Mouse (Mus musculus): ENCODE results near the gene Dgkh. TPM values are rescaled to one million over a fixed set of nuclear protein-coding genes. Genes with fewer than 3 reads are reported as not detected.

The Dgkh gene
- polyA plus RNA-seq, 1 experiment, result not detected

DNA sequence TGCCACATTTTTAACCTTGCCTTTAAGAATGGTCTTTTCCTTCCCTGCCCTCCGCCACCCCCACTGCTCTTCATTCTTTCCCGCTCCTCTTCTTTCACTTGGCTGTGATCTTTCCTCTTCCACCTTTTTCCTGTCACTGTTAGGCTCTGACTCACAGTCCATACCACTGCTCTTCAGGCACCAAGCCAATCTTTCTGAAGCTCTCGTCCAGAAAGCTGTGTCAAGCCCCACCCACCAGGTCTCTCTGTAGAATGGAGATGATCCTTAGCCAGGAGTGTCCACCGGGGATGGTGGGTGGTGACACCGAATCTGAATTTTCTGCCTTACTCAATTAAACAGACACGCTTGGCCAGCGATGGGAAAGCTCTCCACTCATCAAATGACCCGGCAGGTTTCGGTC, 58.0 kb downstream of the Dgkh start:
- WGBS, result 88% methylated on average over 9 of the region's 9 CpGs
- TF ChIP-seq POLR2A (IDR thresholded peaks at IDR 0.05; ENCODE audit: insufficient read depth, low read depth, low read length) (no peak), CTCF (IDR thresholded peaks at IDR 0.05; ENCODE audit: insufficient read depth, low read depth, low read length) (no peak)
- Histone ChIP-seq H3K27ac (ENCODE audit: insufficient read depth, low read depth, low read length) (no peak overlapping the region), H3K4me3 (ENCODE audit: insufficient read depth, low read depth, low read length) (no peak overlapping the region), H3K4me1 (ENCODE audit: control insufficient read depth, insufficient read depth, low read length) (peaks cover 3% of the 10 kb centered on the region; the same call in 1 of the 2 replicates)

- no peaks in the 10 kb centered on the region; the same call in 1 of the 2 replicates for H3K4me1 ChIP-seq (ENCODE audit: control insufficient read depth, insufficient read depth, low read length)
- TF ChIP-seq POLR2A (IDR thresholded peaks at IDR 0.05; ENCODE audit: insufficient read depth, low read depth, low read length), result no peak
- TF ChIP-seq CTCF (IDR thresholded peaks at IDR 0.05; ENCODE audit: insufficient read depth, low read depth, low read length), result no peak
- H3K27ac ChIP-seq (ENCODE audit: insufficient read depth, low read depth, low read length), result no peak overlapping the region
- WGBS, result 74% methylated on average over 10 of the region's 10 CpGs
- H3K4me3 ChIP-seq (ENCODE audit: insufficient read depth, low read depth, low read length), result no peak overlapping the region
Observed at GRCm38 (mm10) chr14:78669986-78670385, 62.6 kb downstream of the Dgkh start.

- TF ChIP-seq CTCF (IDR thresholded peaks at IDR 0.05; ENCODE audit: insufficient read depth, low read depth, low read length) (no peak), POLR2A (IDR thresholded peaks at IDR 0.05; ENCODE audit: insufficient read depth, low read depth, low read length) (no peak)
- no peaks in the 10 kb centered on the region; the same call in 1 of the 2 replicates for H3K4me1 ChIP-seq (ENCODE audit: control insufficient read depth, insufficient read depth, low read length)
- WGBS, result 15% methylated on average over 6 of the region's 6 CpGs
- no peak overlapping the region for H3K27ac ChIP-seq (ENCODE audit: insufficient read depth, low read depth, low read length)
- H3K4me3 ChIP-seq (ENCODE audit: insufficient read depth, low read depth, low read length), result no peak overlapping the region
Observed at GRCm38 (mm10) chr14:78668291-78668690, 64.3 kb downstream of the Dgkh start.

GRCm38 (mm10) chr14:78667763-78668162, 64.8 kb downstream of the Dgkh start:
- H3K27ac ChIP-seq (ENCODE audit: insufficient read depth, low read depth, low read length), result no peak overlapping the region
- no peaks in the 10 kb centered on the region; the same call in 1 of the 2 replicates for H3K4me1 ChIP-seq (ENCODE audit: control insufficient read depth, insufficient read depth, low read length)
- TF ChIP-seq CTCF (IDR thresholded peaks at IDR 0.05; ENCODE audit: insufficient read depth, low read depth, low read length) (no peak), POLR2A (IDR thresholded peaks at IDR 0.05; ENCODE audit: insufficient read depth, low read depth, low read length) (no peak)
- WGBS, result 54% methylated on average over 5 of the region's 5 CpGs
- no peak overlapping the region for H3K4me3 ChIP-seq (ENCODE audit: insufficient read depth, low read depth, low read length)

- H3K4me1 ChIP-seq (ENCODE audit: control insufficient read depth, insufficient read depth, low read length), result no peaks in the 10 kb centered on the region
- no peak overlapping the region for H3K4me3 ChIP-seq (ENCODE audit: insufficient read depth, low read depth, low read length)
- WGBS, result 72% methylated on average over 5 of the region's 5 CpGs
- TF ChIP-seq CTCF (IDR thresholded peaks at IDR 0.05; ENCODE audit: insufficient read depth, low read depth, low read length) (no peak), POLR2A (IDR thresholded peaks at IDR 0.05; ENCODE audit: insufficient read depth, low read depth, low read length) (no peak)
- no peak overlapping the region for H3K27ac ChIP-seq (ENCODE audit: insufficient read depth, low read depth, low read length)
Observed at GRCm38 (mm10) chr14:78662641-78663040, 69.9 kb downstream of the Dgkh start.

DNA sequence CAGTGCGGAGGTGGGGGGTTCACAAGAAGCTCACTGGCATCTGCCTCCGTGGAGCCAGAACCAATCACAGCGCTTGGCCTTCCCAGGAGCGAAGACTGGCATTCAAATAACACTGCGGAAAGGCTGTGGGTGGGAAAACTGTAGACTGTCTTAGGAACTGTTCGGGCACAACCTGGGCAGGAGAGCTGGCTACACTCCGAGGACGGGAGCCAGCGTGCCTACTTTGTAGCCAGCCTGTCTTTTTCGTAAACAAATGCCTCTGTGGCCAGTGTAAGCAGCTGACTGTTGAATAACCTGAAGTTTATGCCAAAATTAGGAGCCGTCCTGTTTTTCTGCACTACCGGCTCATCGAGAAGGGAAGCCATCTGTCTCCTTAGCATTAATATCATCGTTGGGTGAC, 71.1 kb downstream of the Dgkh start:
- TF ChIP-seq CTCF (IDR thresholded peaks at IDR 0.05; ENCODE audit: insufficient read depth, low read depth, low read length) (no peak), POLR2A (IDR thresholded peaks at IDR 0.05; ENCODE audit: insufficient read depth, low read depth, low read length) (no peak)
- no peaks in the 10 kb centered on the region; the same call in 1 of the 2 replicates for H3K4me1 ChIP-seq (ENCODE audit: control insufficient read depth, insufficient read depth, low read length)
- 84% methylated on average over 14 of the region's 14 CpGs for WGBS
- H3K27ac ChIP-seq (ENCODE audit: insufficient read depth, low read depth, low read length), result no peak overlapping the region
- no peak overlapping the region for H3K4me3 ChIP-seq (ENCODE audit: insufficient read depth, low read depth, low read length)

DNA sequence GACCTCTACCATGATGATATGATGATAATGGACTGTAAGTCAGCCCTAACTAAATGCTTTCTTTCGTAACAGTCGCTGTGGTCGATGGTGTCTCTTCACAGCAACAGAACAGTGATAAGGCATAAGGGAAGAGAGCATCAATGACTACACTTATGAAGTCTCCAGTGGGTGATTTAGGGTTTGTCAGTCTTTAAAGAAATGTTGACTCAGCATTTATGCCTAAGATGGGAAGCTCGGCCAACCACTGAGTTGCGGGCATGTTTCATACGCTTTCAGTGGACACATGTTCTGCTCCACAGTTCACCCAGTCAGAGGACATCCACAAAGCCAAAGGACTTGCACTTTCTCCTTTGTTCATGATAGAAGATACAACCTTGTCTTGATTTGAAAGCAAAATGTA, 73.9 kb downstream of the Dgkh start:
- no peak overlapping the region for H3K27ac ChIP-seq (ENCODE audit: insufficient read depth, low read depth, low read length)
- TF ChIP-seq POLR2A (IDR thresholded peaks at IDR 0.05; ENCODE audit: insufficient read depth, low read depth, low read length) (no peak), CTCF (IDR thresholded peaks at IDR 0.05; ENCODE audit: insufficient read depth, low read depth, low read length) (no peak)
- no peaks in the 10 kb centered on the region; the same call in 1 of the 2 replicates for H3K4me1 ChIP-seq (ENCODE audit: control insufficient read depth, insufficient read depth, low read length)
- 97% methylated on average over 6 of the region's 6 CpGs for WGBS
- no peak overlapping the region for H3K4me3 ChIP-seq (ENCODE audit: insufficient read depth, low read depth, low read length)

DNA sequence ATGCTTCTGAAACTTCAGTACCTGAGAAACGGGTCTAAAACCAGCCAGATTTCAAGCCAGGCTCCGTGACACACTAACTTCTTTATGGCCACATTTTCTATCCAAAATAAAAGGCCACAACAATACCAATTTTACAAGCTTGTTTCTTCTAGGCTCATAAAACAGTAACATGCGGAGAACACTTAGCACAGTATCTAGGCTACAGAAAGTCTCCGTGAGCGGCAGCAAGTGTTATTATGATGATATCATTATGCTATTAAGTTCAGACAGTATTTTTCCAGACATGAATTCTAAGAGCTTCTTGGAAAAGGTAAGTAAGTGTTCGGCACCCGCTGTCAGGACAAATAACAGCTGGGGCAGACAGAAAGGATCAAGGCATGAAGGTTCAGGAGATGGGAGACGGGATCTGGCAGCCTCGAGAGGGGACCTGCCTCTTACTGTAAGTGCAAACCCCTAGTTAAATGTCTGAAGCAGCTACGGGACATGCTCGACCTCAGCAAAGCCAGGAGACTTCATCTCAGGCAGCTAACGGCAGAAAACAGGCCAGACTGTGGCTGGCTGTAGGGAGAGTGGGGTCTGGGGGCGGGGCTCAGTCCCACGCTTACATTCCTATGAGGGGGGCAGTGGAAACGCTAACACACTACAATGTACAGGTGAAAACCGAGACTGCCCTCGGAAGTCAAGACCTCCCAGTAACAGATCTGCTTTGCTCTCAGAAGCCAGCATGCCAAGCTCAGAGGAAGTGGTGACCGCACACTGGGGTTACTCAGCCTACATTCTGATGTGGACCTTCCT, 75.5 kb downstream of the Dgkh start:
- no peak overlapping the region for H3K4me3 ChIP-seq (ENCODE audit: insufficient read depth, low read depth, low read length)
- no peak overlapping the region for H3K27ac ChIP-seq (ENCODE audit: insufficient read depth, low read depth, low read length)
- 84% methylated on average over 18 of the region's 18 CpGs for WGBS
- TF ChIP-seq CTCF (IDR thresholded peaks at IDR 0.05; ENCODE audit: insufficient read depth, low read depth, low read length) (no peak), POLR2A (IDR thresholded peaks at IDR 0.05; ENCODE audit: insufficient read depth, low read depth, low read length) (no peak)
- H3K4me1 ChIP-seq (ENCODE audit: control insufficient read depth, insufficient read depth, low read length), result no peaks in the 10 kb centered on the region; the same call in 1 of the 2 replicates

GRCm38 (mm10) chr14:78654939-78655556, 77.5 kb downstream of the Dgkh start:
- no peak for TF ChIP-seq CTCF (IDR thresholded peaks at IDR 0.05; ENCODE audit: insufficient read depth, low read depth, low read length)
- TF ChIP-seq POLR2A (IDR thresholded peaks at IDR 0.05; ENCODE audit: insufficient read depth, low read depth, low read length), result no peak
- Histone ChIP-seq H3K4me3 (ENCODE audit: insufficient read depth, low read depth, low read length) (no peak overlapping the region), H3K4me1 (ENCODE audit: control insufficient read depth, insufficient read depth, low read length) (peaks cover 2% of the 10 kb centered on the region), H3K27ac (ENCODE audit: insufficient read depth, low read depth, low read length) (no peak overlapping the region)
- WGBS, result 87% methylated on average over 7 of the region's 7 CpGs

Measured in olfactory bulb, adult 2 months (tissue).